Mouse (Mus musculus): ENCODE measurements around the gene Eef1akmt2. TPM values are rescaled to one million over a fixed set of nuclear protein-coding genes. Genes with fewer than 3 reads are reported as not detected.
A peak's percentile ranks its signal among the peaks of the same experiment; 100 is the strongest.

Eef1akmt2 gene
- polyA plus RNA-seq, 1 experiment from 2014 or later: 80.1 TPM

- Histone ChIP-seq H3K4me3 (no peak overlapping the region), H3K27ac (no peak overlapping the region)
- WGBS: 78% methylated on average over 1 of the region's 1 CpGs
These were observed 3.6 kb upstream of the Eef1akmt2 start for GRCm38 (mm10) chr7:132856083-132856482.

GRCm38 (mm10) chr7:132853946-132854345 is 1.5 kb upstream of the Eef1akmt2 start:
- Histone ChIP-seq H3K4me3 (no peak overlapping the region), H3K9me3 (no peaks in the 10 kb centered on the region), H3K36me3 (peaks cover 16% of the 10 kb centered on the region), H3K27me3 (ENCODE audit: insufficient read depth, poor library complexity, severe bottlenecking) (no peaks in the 10 kb centered on the region), H3K4me1 (replicated peaks) (peaks cover 21% of the 10 kb centered on the region), H3K27ac (no peak overlapping the region)
- no peak for DNase-seq (ENCODE audit: low spot score)
- 73% methylated on average over 4 of the region's 4 CpGs for WGBS

More at GRCm38 (mm10) chr7:132856083-132856482, 3.6 kb upstream of the Eef1akmt2 start:
- Histone ChIP-seq H3K27me3 (ENCODE audit: insufficient read depth, poor library complexity, severe bottlenecking) (no peaks in the 10 kb centered on the region), H3K4me1 (replicated peaks) (peaks cover 34% of the 10 kb centered on the region), H3K9me3 (no peaks in the 10 kb centered on the region), H3K36me3 (no peaks in the 10 kb centered on the region)
- DNase-seq (ENCODE audit: low spot score): no peak

DNA sequence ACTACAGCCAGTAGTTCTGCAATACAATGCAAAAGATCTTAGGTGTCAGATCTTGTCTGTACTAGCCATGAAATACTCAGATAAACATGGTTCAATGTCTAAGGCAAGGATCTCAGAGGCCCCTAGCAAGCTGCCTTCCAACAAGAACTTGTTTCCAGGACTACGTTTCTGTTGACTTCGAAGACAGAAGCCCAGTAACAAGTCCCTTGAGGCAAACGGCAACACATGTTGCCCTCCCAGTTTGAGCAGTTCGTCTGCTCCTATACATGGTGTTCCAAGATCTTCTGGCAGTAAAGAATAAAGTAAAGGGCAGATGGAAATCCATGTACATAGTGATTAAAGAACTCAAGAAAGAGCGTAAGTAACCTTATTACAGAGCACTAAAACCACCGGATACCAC is 888 bp upstream of the Eef1akmt2 start:
- DNase-seq (ENCODE audit: low spot score): no peak
- peaks cover 22% of the 10 kb centered on the region for H3K36me3 ChIP-seq
- H3K27me3 ChIP-seq (ENCODE audit: insufficient read depth, poor library complexity, severe bottlenecking): no peaks in the 10 kb centered on the region
- 87% methylated on average over 6 of the region's 6 CpGs for WGBS
- peaks cover 18% of the 10 kb centered on the region for H3K4me1 ChIP-seq (replicated peaks)
- H3K4me3 ChIP-seq: no peak overlapping the region
- H3K9me3 ChIP-seq: no peaks in the 10 kb centered on the region
- 0 out of 2 replicates have a peak overlapping the region, but pooled peaks have one; percentile 98 for H3K27ac ChIP-seq

DNA sequence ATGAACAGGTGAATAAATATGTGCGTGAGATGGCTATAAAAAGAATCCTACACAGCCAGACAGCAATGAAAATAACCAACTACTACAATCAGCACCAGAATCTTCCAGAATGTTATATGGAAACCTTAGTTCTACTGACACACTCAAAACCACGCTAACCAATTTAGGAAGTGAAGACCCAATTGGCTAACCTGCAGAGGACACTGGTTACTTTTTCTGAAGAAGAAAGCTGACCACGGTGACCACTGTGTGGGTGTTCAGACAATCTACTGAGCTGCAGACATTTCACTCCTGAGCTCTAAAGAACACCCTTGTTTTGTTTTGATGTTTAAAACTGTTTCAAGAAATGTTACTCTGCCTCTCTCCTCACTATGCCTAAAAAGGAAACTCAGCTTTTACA is 9.3 kb downstream of the Eef1akmt2 start:
- peaks cover 66% of the 10 kb centered on the region for H3K36me3 ChIP-seq
- H3K27ac ChIP-seq: no peak overlapping the region
- no peak for DNase-seq (ENCODE audit: low spot score)
- H3K4me3 ChIP-seq: no peak overlapping the region
- H3K4me1 ChIP-seq (replicated peaks): no peaks in the 10 kb centered on the region
- H3K9me3 ChIP-seq: no peaks in the 10 kb centered on the region
- H3K27me3 ChIP-seq (ENCODE audit: insufficient read depth, poor library complexity, severe bottlenecking): no peaks in the 10 kb centered on the region
- WGBS: 90% methylated on average over 3 of the region's 3 CpGs

GRCm38 (mm10) chr7:132842455-132842854 is 10.0 kb downstream of the Eef1akmt2 start:
- peaks cover 59% of the 10 kb centered on the region for H3K36me3 ChIP-seq
- 91% methylated on average over 1 of the region's 1 CpGs for WGBS
- no peak for DNase-seq (ENCODE audit: low spot score)
- H3K27ac ChIP-seq: no peak overlapping the region
- H3K4me3 ChIP-seq: no peak overlapping the region
- no peaks in the 10 kb centered on the region for H3K9me3 ChIP-seq
- no peaks in the 10 kb centered on the region for H3K4me1 ChIP-seq (replicated peaks)
- H3K27me3 ChIP-seq (ENCODE audit: insufficient read depth, poor library complexity, severe bottlenecking): no peaks in the 10 kb centered on the region

DNA sequence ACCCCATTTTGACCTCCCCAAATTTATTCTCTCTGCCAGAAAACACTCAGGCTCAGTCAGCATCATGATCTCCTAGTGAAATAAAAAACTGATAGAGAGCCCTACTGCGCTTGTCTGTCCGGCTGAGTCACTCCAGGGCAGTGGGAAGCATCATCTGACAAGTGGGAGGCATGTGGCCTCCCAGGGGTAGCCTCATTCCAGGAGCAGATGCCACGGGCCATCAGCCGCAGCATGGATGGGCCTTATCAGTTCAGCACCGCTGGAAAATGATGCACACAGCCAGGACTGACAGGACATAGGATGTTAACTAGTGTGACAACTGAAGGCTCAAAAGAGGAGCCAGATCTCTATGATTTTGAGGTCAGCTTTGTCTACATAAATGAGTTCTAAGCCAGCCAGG is 11.2 kb downstream of the Eef1akmt2 start:
- DNase-seq (ENCODE audit: low spot score): no peak
- WGBS: 81% methylated on average over 5 of the region's 5 CpGs
- peaks cover 55% of the 10 kb centered on the region for H3K36me3 ChIP-seq

GRCm38 (mm10) chr7:132830955-132831354 is 21.5 kb downstream of the Eef1akmt2 start:
- no peak for DNase-seq (ENCODE audit: low spot score)
- Histone ChIP-seq H3K4me3 (no peak overlapping the region), H3K9me3 (no peaks in the 10 kb centered on the region), H3K36me3 (peaks cover 71% of the 10 kb centered on the region), H3K27ac (no peak overlapping the region), H3K4me1 (replicated peaks) (no peaks in the 10 kb centered on the region), H3K27me3 (ENCODE audit: insufficient read depth, poor library complexity, severe bottlenecking) (no peaks in the 10 kb centered on the region)
- WGBS: 92% methylated on average over 4 of the region's 4 CpGs

More for the DNA sequence above, 11.2 kb downstream of the Eef1akmt2 start:
- no peaks in the 10 kb centered on the region for H3K9me3 ChIP-seq
- no peaks in the 10 kb centered on the region for H3K27me3 ChIP-seq (ENCODE audit: insufficient read depth, poor library complexity, severe bottlenecking)
- no peak overlapping the region for H3K27ac ChIP-seq
- no peak overlapping the region for H3K4me3 ChIP-seq
- H3K4me1 ChIP-seq (replicated peaks): no peaks in the 10 kb centered on the region

GRCm38 (mm10) chr7:132824346-132825022 is 28.0 kb downstream of the Eef1akmt2 start:
- Histone ChIP-seq H3K9me3 (no peaks in the 10 kb centered on the region), H3K36me3 (peaks cover 52% of the 10 kb centered on the region), H3K4me1 (replicated peaks) (no peaks in the 10 kb centered on the region), H3K27me3 (ENCODE audit: insufficient read depth, poor library complexity, severe bottlenecking) (no peaks in the 10 kb centered on the region), H3K4me3 (no peak overlapping the region), H3K27ac (no peak overlapping the region)
- WGBS: 25% methylated on average over 1 of the region's 1 CpGs
- no peak for DNase-seq (ENCODE audit: low spot score)

- H3K9me3 ChIP-seq: no peaks in the 10 kb centered on the region
- no peaks in the 10 kb centered on the region for H3K4me1 ChIP-seq (replicated peaks)
- H3K4me3 ChIP-seq: no peak overlapping the region
- H3K27me3 ChIP-seq (ENCODE audit: insufficient read depth, poor library complexity, severe bottlenecking): no peaks in the 10 kb centered on the region
- no peak overlapping the region for H3K27ac ChIP-seq
- H3K36me3 ChIP-seq: peaks cover 58% of the 10 kb centered on the region
- DNase-seq (ENCODE audit: low spot score): no peak
These were observed 28.6 kb downstream of the Eef1akmt2 start for GRCm38 (mm10) chr7:132823832-132824231.

DNA sequence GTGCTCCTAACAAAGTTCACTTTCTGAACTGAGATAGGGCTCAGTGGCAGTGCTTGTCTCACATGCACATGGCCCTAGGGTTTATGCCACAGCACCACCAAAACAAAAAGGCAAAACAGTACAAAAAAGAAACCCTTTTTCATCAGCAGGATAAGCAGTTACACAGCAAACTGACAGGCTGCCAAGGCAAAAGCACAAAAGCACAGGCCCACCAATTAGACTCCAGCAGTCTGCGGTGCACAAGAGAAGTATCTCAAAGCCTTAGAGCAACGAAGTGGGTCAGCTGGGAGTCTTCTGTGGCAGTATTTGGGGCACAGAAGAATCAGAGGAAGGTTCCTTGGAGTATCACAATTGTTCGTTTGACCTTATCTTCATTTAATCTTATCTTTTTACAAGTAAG is 31.8 kb downstream of the Eef1akmt2 start:
- no peaks in the 10 kb centered on the region; the same call in 1 of the 2 replicates for H3K4me1 ChIP-seq (replicated peaks)
- WGBS: 86% methylated on average over 3 of the region's 3 CpGs

GRCm38 (mm10) chr7:132817056-132817455 is 35.4 kb downstream of the Eef1akmt2 start:
- no peak overlapping the region for H3K4me3 ChIP-seq
- 84% methylated on average over 6 of the region's 6 CpGs for WGBS
- DNase-seq (ENCODE audit: low spot score): no peak
- no peaks in the 10 kb centered on the region for H3K9me3 ChIP-seq
- no peaks in the 10 kb centered on the region for H3K27me3 ChIP-seq (ENCODE audit: insufficient read depth, poor library complexity, severe bottlenecking)
- no peak overlapping the region for H3K27ac ChIP-seq
- H3K36me3 ChIP-seq: peaks cover 17% of the 10 kb centered on the region; the same call in 1 of the 2 replicates
- H3K4me1 ChIP-seq (replicated peaks): peaks cover 25% of the 10 kb centered on the region

More for the DNA sequence above, 31.8 kb downstream of the Eef1akmt2 start:
- Histone ChIP-seq H3K27ac (no peak overlapping the region), H3K27me3 (ENCODE audit: insufficient read depth, poor library complexity, severe bottlenecking) (no peaks in the 10 kb centered on the region), H3K36me3 (peaks cover 32% of the 10 kb centered on the region), H3K4me3 (no peak overlapping the region), H3K9me3 (no peaks in the 10 kb centered on the region)
- no peak for DNase-seq (ENCODE audit: low spot score)

DNA sequence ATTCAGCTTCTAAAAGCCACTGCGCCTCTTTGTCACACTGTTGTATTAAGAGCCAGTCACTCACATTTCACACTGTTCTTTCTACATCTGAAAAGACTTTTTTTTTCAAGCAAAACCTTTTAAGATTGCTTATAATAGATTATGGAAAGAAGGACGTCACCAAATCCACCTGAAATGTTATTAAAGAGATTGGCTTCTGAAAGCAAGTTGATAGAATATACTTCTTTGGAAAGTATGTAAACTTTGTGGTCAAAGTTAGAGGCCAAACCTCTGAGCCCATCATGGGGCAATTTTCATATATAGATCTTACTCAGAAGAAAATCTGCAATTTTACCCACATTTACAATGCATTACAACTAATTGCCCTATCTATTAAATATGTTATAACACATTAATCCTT is 35.9 kb downstream of the Eef1akmt2 start:
- Histone ChIP-seq H3K27ac (no peak overlapping the region), H3K36me3 (peaks cover 17% of the 10 kb centered on the region; the same call in 1 of the 2 replicates), H3K27me3 (ENCODE audit: insufficient read depth, poor library complexity, severe bottlenecking) (no peaks in the 10 kb centered on the region), H3K4me3 (no peak overlapping the region), H3K9me3 (no peaks in the 10 kb centered on the region), H3K4me1 (replicated peaks) (peaks cover 30% of the 10 kb centered on the region)
- 64% methylated on average over 2 of the region's 2 CpGs for WGBS
- DNase-seq (ENCODE audit: low spot score): no peak

GRCm38 (mm10) chr7:132815081-132815480 is 37.4 kb downstream of the Eef1akmt2 start:
- no peak overlapping the region for H3K27ac ChIP-seq
- H3K27me3 ChIP-seq (ENCODE audit: insufficient read depth, poor library complexity, severe bottlenecking): no peaks in the 10 kb centered on the region
- H3K4me3 ChIP-seq: no peak overlapping the region
- no peak for DNase-seq (ENCODE audit: low spot score)
- H3K4me1 ChIP-seq (replicated peaks): peaks cover 44% of the 10 kb centered on the region
- H3K36me3 ChIP-seq: 0 out of 2 replicates have a peak, but pooled peaks cover 8% of the 10 kb centered on the region
- no peaks in the 10 kb centered on the region for H3K9me3 ChIP-seq
- WGBS: 74% methylated on average over 5 of the region's 5 CpGs
